Mouse (Mus musculus) E14TG2a.4 (cell line): ENCODE measurements around the gene Pcdh17.

ENCODE experiments used
- CTCF ChIP-seq: conservative IDR thresholded peaks from 2 replicates; pipeline ENCODE4 v1.5.1; 2014; ENCODE audit warnings: low read length
- POU5F1 ChIP-seq: IDR thresholded peaks from 2 replicates; pipeline ENCODE4 v1.6.1; 2014; ENCODE audit warnings: low read length, borderline replicate concordance

DNA sequence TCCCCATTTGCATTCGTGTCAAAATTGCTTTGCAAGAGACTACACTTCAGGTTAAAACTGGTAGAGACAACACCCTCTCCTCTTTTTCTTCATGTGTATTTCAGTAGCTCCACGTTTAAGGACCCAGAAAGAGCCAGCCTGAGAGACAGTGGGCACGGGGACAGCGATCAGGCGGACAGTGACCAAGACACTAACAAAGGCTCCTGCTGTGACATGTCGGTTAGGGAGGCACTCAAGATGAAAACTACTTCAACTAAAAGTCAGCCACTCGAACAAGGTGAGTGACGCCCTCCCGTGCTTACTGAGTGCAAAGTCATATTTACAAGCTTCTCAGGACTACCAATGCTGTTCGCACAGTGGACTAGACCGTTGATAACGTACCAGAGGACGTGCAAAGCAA lies 34.0 kb downstream of the Pcdh17 start:
- TF ChIP-seq CTCF (no peak), POU5F1 (no peak)
